ENCODE assay signal across 1 mouse cellular context in the genomic region with DNA sequence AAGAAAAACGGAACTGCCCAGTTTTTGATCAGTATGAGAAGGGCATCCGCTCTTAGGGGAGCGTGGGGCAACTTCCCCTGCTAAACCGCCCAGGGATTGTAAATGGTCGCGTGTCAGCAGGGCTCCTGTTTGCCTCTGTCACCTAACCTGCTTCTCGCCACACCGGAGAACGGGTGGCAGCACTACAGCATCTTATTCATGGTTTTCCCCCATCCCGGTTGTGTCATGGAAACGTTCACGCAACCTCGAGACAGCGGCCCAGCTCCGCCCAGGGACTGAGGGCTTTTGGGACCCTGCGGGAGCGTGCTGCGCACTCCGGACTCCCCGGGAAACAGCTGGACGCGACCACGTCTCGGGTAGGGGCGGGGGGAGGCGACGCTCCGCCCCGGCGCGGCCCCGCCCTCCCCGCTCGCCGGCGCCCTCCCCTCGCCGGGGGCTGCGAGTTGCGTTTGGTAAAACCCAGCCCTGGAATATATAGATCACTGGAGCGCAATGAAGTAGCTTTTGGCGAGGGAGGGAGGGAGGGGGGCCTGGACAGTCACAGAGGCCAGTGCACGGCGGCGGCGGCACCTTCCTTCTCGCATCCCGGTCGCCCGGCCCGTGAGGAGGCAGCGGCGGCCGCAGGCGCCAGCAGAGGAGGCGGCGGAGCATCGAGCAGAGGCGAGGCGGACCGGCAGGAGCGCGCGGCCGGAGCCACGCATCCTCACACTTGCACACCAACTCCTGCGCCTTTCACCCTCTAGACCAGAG.
TF ChIP-seq lines count a peak whose summit lies in the region.

Chst11 (plus strand) TSS at position 549 of the 750 bp plus-strand sequence.

TF ChIP-seq in CH12.LX, 34 proteins besides CTCF, POLR2A, EP300 and RAD21:
- TF ChIP-seq MYC (IDR thresholded peaks at IDR 0.05; ENCODE audit: low read depth, low read length) = 0 out of 2 replicates have a peak, but pooled peaks have one; percentile 38
- TF ChIP-seq HCFC1 (IDR thresholded peaks at IDR 0.05; ENCODE audit: low read depth, low read length) = peak; percentile 20; the same call in 1 of the 2 replicates
- no peak for TF ChIP-seq MAFK (IDR thresholded peaks at IDR 0.05; ENCODE audit: insufficient replicate concordance, low read length)
- TF ChIP-seq PAX5 (IDR thresholded peaks at IDR 0.05; ENCODE audit: low read length) = no peak
- TF ChIP-seq MAX (IDR thresholded peaks at IDR 0.05; ENCODE audit: low read length) = no peak; the same call in 1 of the 2 replicates
- no peak for TF ChIP-seq ZC3H11A (IDR thresholded peaks at IDR 0.05; ENCODE audit: low read depth, low read length)
- TF ChIP-seq ELF1 (IDR thresholded peaks at IDR 0.05; ENCODE audit: low read depth, low read length) = 0 out of 2 replicates have a peak, but pooled peaks have one; percentile 29
- TF ChIP-seq KAT2A (IDR thresholded peaks at IDR 0.05; ENCODE audit: insufficient replicate concordance, low read length) = no peak
- TF ChIP-seq GABPA (IDR thresholded peaks at IDR 0.05; ENCODE audit: insufficient replicate concordance, low read depth, low read length) = no peak
- TF ChIP-seq NELFE (IDR thresholded peaks at IDR 0.05; ENCODE audit: low read depth, low read length) = no peak
- no peak for TF ChIP-seq USF1 (IDR thresholded peaks at IDR 0.05; ENCODE audit: low read depth, low read length)
- peak; percentile 58 for TF ChIP-seq IRF4 (IDR thresholded peaks at IDR 0.05; ENCODE audit: low read depth, low read length)
- peak; percentile 89 for TF ChIP-seq MAZ (IDR thresholded peaks at IDR 0.05; ENCODE audit: low read depth, low read length)
- no peak for TF ChIP-seq CHD1 (IDR thresholded peaks at IDR 0.05; ENCODE audit: low read depth, low read length)
- TF ChIP-seq POLR2AphosphoS2 (IDR thresholded peaks at IDR 0.05; ENCODE audit: low read depth, low read length) = no peak
- no peak for TF ChIP-seq JUN (IDR thresholded peaks at IDR 0.05; ENCODE audit: insufficient read depth, low read depth, low read length)
- TF ChIP-seq RCOR1 (conservative IDR thresholded peaks at IDR 0.05; ENCODE audit: low read depth, low read length) = no peak
- TF ChIP-seq JUND (conservative IDR thresholded peaks at IDR 0.05; ENCODE audit: low read depth, low read length) = no peak
- TF ChIP-seq MXI1 (IDR thresholded peaks at IDR 0.05; ENCODE audit: low read depth, low read length) = peak; percentile 83
- peak; percentile 54; the same call in 1 of the 2 replicates for TF ChIP-seq TCF12 (IDR thresholded peaks at IDR 0.05; ENCODE audit: low read depth, low read length)
- peak; percentile 81 for TF ChIP-seq SIN3A (IDR thresholded peaks at IDR 0.05; ENCODE audit: low read length)
- TF ChIP-seq TBP (conservative IDR thresholded peaks at IDR 0.05; ENCODE audit: low read depth, low read length) = no peak
- TF ChIP-seq NRF1 (IDR thresholded peaks at IDR 0.05; ENCODE audit: low read depth, low read length) = peak; percentile 51
- TF ChIP-seq ZMIZ1 (IDR thresholded peaks at IDR 0.05; ENCODE audit: low read depth, low read length) = 0 out of 2 replicates have a peak, but pooled peaks have one; percentile 46
- peak; percentile 93 for TF ChIP-seq UBTF (IDR thresholded peaks at IDR 0.05; ENCODE audit: low read depth, low read length)
- TF ChIP-seq ZNF384 (IDR thresholded peaks at IDR 0.05; ENCODE audit: low read depth, low read length) = no peak
- no peak for TF ChIP-seq CHD2 (IDR thresholded peaks at IDR 0.05; ENCODE audit: low read length)
- no peak for TF ChIP-seq USF2 (conservative IDR thresholded peaks at IDR 0.05; ENCODE audit: low read depth, low read length)
- TF ChIP-seq E2F4 (IDR thresholded peaks at IDR 0.05; ENCODE audit: insufficient replicate concordance, low read depth, low read length) = no peak
- TF ChIP-seq BHLHE40 (IDR thresholded peaks at IDR 0.05; ENCODE audit: low read depth, low read length) = peak; percentile 80
- 0 out of 2 replicates have a peak, but pooled peaks have one; percentile 8 for TF ChIP-seq MEF2A (IDR thresholded peaks at IDR 0.05; ENCODE audit: borderline replicate concordance, low read depth, low read length)
- no peak for TF ChIP-seq ZKSCAN1 (IDR thresholded peaks at IDR 0.05; ENCODE audit: borderline replicate concordance, low read depth, low read length)
- peak; percentile 78 for TF ChIP-seq ETS1 (conservative IDR thresholded peaks at IDR 0.05; ENCODE audit: low read depth, low read length)
- no peak; the same call in 1 of the 2 replicates for TF ChIP-seq SMC3 (IDR thresholded peaks at IDR 0.05; ENCODE audit: low read depth, low read length)
